Mouse (Mus musculus): ENCODE data around the gene Alg2. TPM values are rescaled to one million over a fixed set of nuclear protein-coding genes. Genes with fewer than 3 reads are reported as not detected.

Alg2 gene
- polyA plus RNA-seq (2014; fragmentation: Illumina TruSeq; extraction: RNeasy Lipid Tissue Mini Kit (QIAGEN cat#74804)), result 68.5 TPM

DNA sequence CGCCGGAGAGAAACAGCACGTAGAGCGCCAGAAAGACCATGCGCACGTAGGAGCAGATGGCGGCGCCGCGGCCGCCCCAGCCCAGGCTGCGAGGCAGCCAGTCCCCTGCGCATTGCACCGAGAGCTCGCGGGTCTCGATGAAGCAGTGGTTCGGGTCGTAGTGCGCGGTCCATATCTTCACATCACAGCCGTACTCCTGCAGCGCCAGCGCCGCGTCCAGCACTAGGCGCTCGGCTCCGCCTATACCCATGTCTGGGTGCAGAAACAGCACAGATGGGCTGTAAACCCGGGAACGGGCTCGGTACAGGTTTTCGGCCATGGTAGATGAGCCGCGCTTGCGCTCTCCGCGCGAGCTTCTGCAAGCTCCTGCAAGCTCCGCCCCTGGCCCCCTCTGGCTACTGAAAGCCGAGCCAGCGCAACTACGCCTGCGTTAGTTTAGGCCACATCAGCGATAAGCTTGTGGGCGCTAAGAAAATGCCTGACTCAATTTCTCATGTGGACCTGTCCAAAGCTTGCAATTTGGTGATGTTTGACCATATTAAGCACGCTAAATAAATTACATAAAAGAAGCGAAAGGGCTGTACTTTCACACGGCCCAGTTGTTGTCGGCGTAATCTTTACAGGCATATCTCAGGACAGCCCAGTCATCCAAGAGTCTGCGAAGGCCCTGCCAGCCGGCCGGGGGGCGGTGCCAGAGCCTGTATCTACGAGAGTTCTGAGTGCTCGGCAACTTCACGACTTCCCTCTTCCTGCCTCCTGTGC lies at the start of gene Alg2, which contains the start of gene Sec61b:
TSS of gene Alg2 (minus strand) at position 366 of the 762 bp plus-strand sequence.
TSS of gene Sec61b (plus strand) at position 691 of the 762 bp plus-strand sequence.

Other genes with a start within 250 kb of the Alg2 start
- 264 TPM for gene Tgfbr1, start 121.1 kb downstream of the Alg2 start, polyA plus RNA-seq (2014; fragmentation: Illumina TruSeq; extraction: RNeasy Lipid Tissue Mini Kit (QIAGEN cat#74804))
- 151 TPM for gene Sec61b, start 325 bp upstream of the Alg2 start, polyA plus RNA-seq (2014; fragmentation: Illumina TruSeq; extraction: RNeasy Lipid Tissue Mini Kit (QIAGEN cat#74804))